Mouse (Mus musculus) stomach, postnatal 0 days (tissue): ENCODE measurements at regions not wholly inside any gene's neighbourhood (a gene's known extent, or its start where the extent isn't known, plus 50 kb on each side); places are given as distances from the start of the nearest gene placed in this dataset.

Experiments used
- ATAC-seq: fragments of 200-750 bp; cut with Nextera tagmentation; 2 replicates; pipeline ENCODE4 v1.8.0; 2017; ENCODE audit not compliant: low FRiP score, low TSS enrichment
- DNase-seq: peaks from one replicate; pipeline ENCODE4 v3.0.0-alpha.2; 2016; ENCODE audit warnings: low spot score
- H3K27ac ChIP-seq: fragments of 300-500 bp; sonication (generic); replicated peaks from 2 replicates; pipeline ENCODE4 v1.5.1; 2014; ENCODE audit warnings: mild to moderate bottlenecking, control low read depth
- H3K27me3 ChIP-seq: fragments of 300-500 bp; sonication (generic); 2 replicates; pipeline ENCODE4 v1.6.1; 2014; ENCODE audit warnings: low read length; ENCODE audit not compliant: control insufficient read depth, insufficient read depth
- H3K36me3 ChIP-seq: fragments of 300-500 bp; sonication (generic); 2 replicates; pipeline ENCODE4 v1.6.1; 2014; ENCODE audit warnings: low read length, mixed read lengths; ENCODE audit not compliant: control insufficient read depth, insufficient read depth
- H3K4me1 ChIP-seq: fragments of 300-500 bp; sonication (generic); replicated peaks from 2 replicates; pipeline ENCODE4 v1.6.1; 2014; ENCODE audit warnings: antibody characterized with exemption; ENCODE audit not compliant: control insufficient read depth, insufficient read depth
- H3K4me2 ChIP-seq: fragments of 300-500 bp; sonication (generic); replicated peaks from 2 replicates; pipeline ENCODE4 v1.6.1; 2014; ENCODE audit warnings: low read depth, mild to moderate bottlenecking, control low read depth, moderate library complexity
- H3K4me3 ChIP-seq: fragments of 300-500 bp; sonication (generic); 2 replicates; pipeline ENCODE4 v1.5.1; 2014; ENCODE audit warnings: low read depth, low read length, control low read depth
- H3K9ac ChIP-seq: fragments of 300-500 bp; sonication (generic); 2 replicates; pipeline ENCODE4 v1.6.1; 2014; ENCODE audit warnings: mild to moderate bottlenecking, low read length, control low read depth, mixed read lengths
- H3K9me3 ChIP-seq: fragments of 300-500 bp; sonication (generic); 2 replicates; pipeline ENCODE4 v1.6.1; 2016; ENCODE audit warnings: low read length; ENCODE audit not compliant: control insufficient read depth
- CTCF ChIP-seq: IDR thresholded peaks from 2 replicates; pipeline ENCODE4 v1.5.1; 2016; ENCODE audit warnings: antibody characterized with exemption, low read depth, mild to moderate bottlenecking, moderate library complexity
- EP300 ChIP-seq: optimal IDR thresholded peaks from 2 replicates; pipeline ENCODE3; 2016; ENCODE audit warnings: antibody characterized with exemption
- WGBS: fragments of 180-500 bp; shearing (Covaris S2); extraction: QIAGEN DNeasy Blood & Tissue Kit; methylation state at CpG from one replicate; pipeline ENCODE4 v1.1.7; 2014; 5-methylcytosine and 5-hydroxymethylcytosine counted together

- TF ChIP-seq CTCF (no peak), EP300 (no peak)
- 40% methylated on average over 4 of the region's 4 CpGs for WGBS
- ATAC-seq = no peak
- H3K4me2 ChIP-seq = no peak overlapping the region
- H3K27me3 ChIP-seq = no peaks in the 10 kb centered on the region
- no peak overlapping the region for H3K9ac ChIP-seq
- H3K36me3 ChIP-seq = no peaks in the 10 kb centered on the region
- H3K4me3 ChIP-seq = no peak overlapping the region
- no peaks in the 10 kb centered on the region for H3K9me3 ChIP-seq
- no peaks in the 10 kb centered on the region for H3K4me1 ChIP-seq
- H3K27ac ChIP-seq = no peak overlapping the region
- no peak for DNase-seq
These were observed 134.2 kb downstream of the Fzd1 start for GRCm38 (mm10) chr5:4623625-4624024.

- Histone ChIP-seq H3K27me3 (no peaks in the 10 kb centered on the region), H3K36me3 (no peaks in the 10 kb centered on the region), H3K9ac (no peak overlapping the region), H3K9me3 (no peaks in the 10 kb centered on the region), H3K4me2 (no peak overlapping the region), H3K4me3 (no peak overlapping the region), H3K27ac (no peak overlapping the region), H3K4me1 (no peaks in the 10 kb centered on the region)
- no peak for DNase-seq
- TF ChIP-seq CTCF (no peak), EP300 (no peak)
- ATAC-seq = no peak
- 43% methylated on average over 4 of the region's 4 CpGs for WGBS
These were observed 137.2 kb downstream of the Fzd1 start for GRCm38 (mm10) chr5:4620513-4621210.

DNA sequence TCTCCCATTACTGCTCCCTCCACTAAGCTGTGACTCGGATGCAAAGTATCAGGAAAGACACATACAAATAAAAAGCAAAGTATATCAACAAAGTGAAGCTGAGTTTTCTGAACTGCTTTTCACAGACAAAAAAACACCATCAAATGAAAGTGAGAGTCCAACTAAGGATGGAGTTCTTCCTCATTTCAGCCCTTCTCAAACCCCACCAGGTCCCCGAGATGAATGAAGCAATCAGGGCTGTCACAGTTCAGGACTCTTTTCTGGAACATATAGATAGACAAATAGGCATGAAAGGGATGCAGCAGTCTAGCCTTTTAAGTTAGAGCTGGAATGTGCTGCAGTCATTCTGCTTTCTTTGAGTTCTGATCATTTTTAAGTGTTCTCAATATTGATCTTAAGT lies 142.6 kb downstream of the Fzd1 start:
- no peak for DNase-seq
- Histone ChIP-seq H3K4me1 (no peaks in the 10 kb centered on the region), H3K27me3 (no peaks in the 10 kb centered on the region), H3K9me3 (no peaks in the 10 kb centered on the region), H3K4me2 (no peak overlapping the region), H3K36me3 (no peaks in the 10 kb centered on the region), H3K9ac (no peak overlapping the region), H3K27ac (no peak overlapping the region), H3K4me3 (no peak overlapping the region)
- WGBS = 89% methylated on average over 2 of the region's 2 CpGs
- TF ChIP-seq EP300 = no peak
- TF ChIP-seq CTCF = no peak
- no peak for ATAC-seq

GRCm38 (mm10) chr5:4597471-4597870 lies 160.4 kb downstream of the Fzd1 start:
- Histone ChIP-seq H3K4me2 (no peak overlapping the region), H3K9ac (no peak overlapping the region), H3K4me3 (no peak overlapping the region), H3K27ac (no peak overlapping the region), H3K9me3 (no peaks in the 10 kb centered on the region), H3K36me3 (no peaks in the 10 kb centered on the region), H3K4me1 (no peaks in the 10 kb centered on the region), H3K27me3 (no peaks in the 10 kb centered on the region)
- WGBS = 85% methylated on average over 3 of the region's 3 CpGs
- DNase-seq (no peak), ATAC-seq (no peak)
- no peak for TF ChIP-seq CTCF
- TF ChIP-seq EP300 = no peak

GRCm38 (mm10) chr5:4595010-4595409 lies 162.8 kb downstream of the Fzd1 start:
- Histone ChIP-seq H3K27me3 (no peaks in the 10 kb centered on the region), H3K9me3 (no peaks in the 10 kb centered on the region), H3K4me2 (no peak overlapping the region), H3K4me3 (no peak overlapping the region), H3K4me1 (no peaks in the 10 kb centered on the region), H3K27ac (no peak overlapping the region), H3K36me3 (no peaks in the 10 kb centered on the region), H3K9ac (no peak overlapping the region)
- DNase-seq (no peak), ATAC-seq (no peak)
- TF ChIP-seq CTCF (no peak), EP300 (no peak)
- 54% methylated on average over 2 of the region's 2 CpGs for WGBS

GRCm38 (mm10) chr5:4594562-4594961 lies 163.3 kb downstream of the Fzd1 start:
- Histone ChIP-seq H3K36me3 (no peaks in the 10 kb centered on the region), H3K27ac (no peak overlapping the region), H3K27me3 (no peaks in the 10 kb centered on the region), H3K9ac (no peak overlapping the region), H3K4me3 (no peak overlapping the region), H3K4me1 (no peaks in the 10 kb centered on the region), H3K4me2 (no peak overlapping the region), H3K9me3 (no peaks in the 10 kb centered on the region)
- DNase-seq (no peak), ATAC-seq (no peak)
- TF ChIP-seq EP300 (no peak), CTCF (no peak)
- WGBS = 64% methylated on average over 2 of the region's 2 CpGs
